Mouse (Mus musculus) hindbrain, embryonic 12.5 days (tissue): ENCODE measurements around the gene Lrrc34. TPM values are rescaled to one million over a fixed set of nuclear protein-coding genes. Genes with fewer than 3 reads are reported as not detected.

Experiments used
- ATAC-seq: fragments of 200-750 bp; cut with Nextera tagmentation; 2 replicates; pipeline ENCODE4 v1.8.0; 2017; ENCODE audit warnings: moderate TSS enrichment; ENCODE audit not compliant: low FRiP score
- H3K27ac ChIP-seq: fragments of 300-500 bp; sonication (generic); 2 replicates; pipeline ENCODE4 v1.5.1; 2016; ENCODE audit warnings: mild to moderate bottlenecking
- H3K27me3 ChIP-seq: fragments of 300-500 bp; sonication (generic); 2 replicates; pipeline ENCODE4 v1.6.1; 2016; ENCODE audit warnings: mild to moderate bottlenecking
- H3K36me3 ChIP-seq: fragments of 300-500 bp; sonication (generic); 2 replicates; pipeline ENCODE4 v1.6.1; 2016; ENCODE audit warnings: mild to moderate bottlenecking
- H3K4me1 ChIP-seq: fragments of 300-500 bp; sonication (generic); 2 replicates; pipeline ENCODE4 v1.6.1; 2016
- H3K4me2 ChIP-seq: fragments of 300-500 bp; sonication (generic); replicated peaks from 2 replicates; pipeline ENCODE4 v1.6.1; 2016; ENCODE audit warnings: mild to moderate bottlenecking
- H3K4me3 ChIP-seq: fragments of 300-500 bp; sonication (generic); 2 replicates; pipeline ENCODE4 v1.5.1; 2016; ENCODE audit warnings: mild to moderate bottlenecking
- H3K9ac ChIP-seq: fragments of 300-500 bp; sonication (generic); 2 replicates; pipeline ENCODE4 v1.6.1; 2016; ENCODE audit warnings: mild to moderate bottlenecking, moderate library complexity
- H3K9me3 ChIP-seq: fragments of 300-500 bp; sonication (generic); replicated peaks from 2 replicates; pipeline ENCODE4 v1.6.1; 2016; ENCODE audit warnings: mild to moderate bottlenecking
- WGBS: fragments of 180-500 bp; shearing (Covaris S2); methylation state at CpG from one replicate; pipeline ENCODE4 v1.1.7; 2016; 5-methylcytosine and 5-hydroxymethylcytosine counted together
- polyA plus RNA-seq: library from polyadenylated mRNA; unstranded; fragments of >200 nt; fragmentation: Nextera tagmentation; extraction: Ambion mirVana; gene quantifications from 2 replicates; pipeline ENCODE4 v1.2.1, GENCODE M21; 2016

Lrrc34 gene
- 3.0 and 3.2 TPM in 2 replicates for polyA plus RNA-seq

GRCm38 (mm10) chr3:30647440-30648090 lies at the start of gene Lrrc34:
Lrrc34 (minus strand) TSS chr3:30647869.
- peak within 1 kb of the TSS; percentile 67 for H3K4me2 ChIP-seq
- H3K36me3 ChIP-seq, result no peaks in the 10 kb centered on the region
- H3K27me3 ChIP-seq, result peaks cover 38% of the 10 kb centered on the region
- H3K27ac ChIP-seq, result no peak within 1 kb of the TSS
- WGBS, result under 1% methylated on average over 25 of the region's 25 CpGs
- H3K4me3 ChIP-seq, result peak within 1 kb of the TSS; percentile 34
- H3K9me3 ChIP-seq, result no peaks in the 10 kb centered on the region
- ATAC-seq, result peak; percentile 84
- peak within 1 kb of the TSS; percentile 46 for H3K9ac ChIP-seq
- peaks cover 13% of the 10 kb centered on the region for H3K4me1 ChIP-seq

GRCm38 (mm10) chr3:30696346-30696745 lies 48.7 kb upstream of the Lrrc34 start:
- 20% methylated on average over 2 of the region's 2 CpGs for WGBS
- Histone ChIP-seq H3K36me3 (no peaks in the 10 kb centered on the region), H3K4me1 (no peaks in the 10 kb centered on the region), H3K27me3 (no peaks in the 10 kb centered on the region), H3K4me2 (no peak overlapping the region), H3K4me3 (no peak overlapping the region), H3K9ac (no peak overlapping the region), H3K27ac (no peak overlapping the region), H3K9me3 (no peaks in the 10 kb centered on the region)
- ATAC-seq, result no peak

- Histone ChIP-seq H3K36me3 (no peaks in the 10 kb centered on the region), H3K4me2 (no peak overlapping the region), H3K9me3 (no peaks in the 10 kb centered on the region), H3K4me1 (no peaks in the 10 kb centered on the region), H3K4me3 (no peak overlapping the region), H3K27ac (no peak overlapping the region), H3K9ac (no peak overlapping the region), H3K27me3 (no peaks in the 10 kb centered on the region)
- 91% methylated on average over 2 of the region's 2 CpGs for WGBS
- no peak for ATAC-seq
Observed at GRCm38 (mm10) chr3:30695661-30696060, 48.0 kb upstream of the Lrrc34 start.

GRCm38 (mm10) chr3:30690976-30691375 lies 43.3 kb upstream of the Lrrc34 start:
- Histone ChIP-seq H3K27ac (no peak overlapping the region), H3K9me3 (no peaks in the 10 kb centered on the region), H3K4me3 (no peak overlapping the region), H3K9ac (no peak overlapping the region), H3K27me3 (no peaks in the 10 kb centered on the region), H3K36me3 (no peaks in the 10 kb centered on the region), H3K4me2 (no peak overlapping the region), H3K4me1 (no peaks in the 10 kb centered on the region)
- no peak for ATAC-seq
- WGBS, result 75% methylated on average over 7 of the region's 7 CpGs

GRCm38 (mm10) chr3:30687216-30687615 lies 39.5 kb upstream of the Lrrc34 start:
- no peak overlapping the region for H3K4me2 ChIP-seq
- H3K27ac ChIP-seq, result no peak overlapping the region
- H3K4me3 ChIP-seq, result no peak overlapping the region
- no peaks in the 10 kb centered on the region for H3K36me3 ChIP-seq
- no peaks in the 10 kb centered on the region for H3K9me3 ChIP-seq
- H3K27me3 ChIP-seq, result no peaks in the 10 kb centered on the region
- no peak for ATAC-seq
- H3K4me1 ChIP-seq, result no peaks in the 10 kb centered on the region
- H3K9ac ChIP-seq, result no peak overlapping the region
- 82% methylated on average over 3 of the region's 3 CpGs for WGBS

GRCm38 (mm10) chr3:30683190-30683589 lies 35.5 kb upstream of the Lrrc34 start:
- Histone ChIP-seq H3K27ac (no peak overlapping the region), H3K4me2 (no peak overlapping the region), H3K9ac (no peak overlapping the region), H3K27me3 (no peaks in the 10 kb centered on the region), H3K36me3 (no peaks in the 10 kb centered on the region), H3K9me3 (no peaks in the 10 kb centered on the region), H3K4me1 (no peaks in the 10 kb centered on the region), H3K4me3 (no peak overlapping the region)
- 92% methylated on average over 6 of the region's 6 CpGs for WGBS
- no peak for ATAC-seq

- Histone ChIP-seq H3K27me3 (no peaks in the 10 kb centered on the region), H3K4me1 (no peaks in the 10 kb centered on the region), H3K4me2 (no peak overlapping the region), H3K9me3 (no peaks in the 10 kb centered on the region), H3K4me3 (no peak overlapping the region), H3K27ac (no peak overlapping the region), H3K9ac (no peak overlapping the region), H3K36me3 (no peaks in the 10 kb centered on the region)
- no peak for ATAC-seq
- WGBS, result 86% methylated on average over 9 of the region's 9 CpGs
Observed at GRCm38 (mm10) chr3:30658486-30658885, 10.8 kb upstream of the Lrrc34 start.

- Histone ChIP-seq H3K36me3 (no peaks in the 10 kb centered on the region), H3K27ac (no peak overlapping the region), H3K9me3 (no peaks in the 10 kb centered on the region), H3K4me3 (no peak overlapping the region), H3K4me2 (no peak overlapping the region), H3K4me1 (no peaks in the 10 kb centered on the region), H3K9ac (no peak overlapping the region), H3K27me3 (peaks cover 8% of the 10 kb centered on the region)
- 84% methylated on average over 5 of the region's 5 CpGs for WGBS
- ATAC-seq, result no peak
Observed at GRCm38 (mm10) chr3:30655937-30656336, 8.3 kb upstream of the Lrrc34 start.

- H3K27me3 ChIP-seq, result peaks cover 38% of the 10 kb centered on the region
- no peaks in the 10 kb centered on the region for H3K36me3 ChIP-seq
- H3K4me3 ChIP-seq, result peak overlapping the region; percentile 40
- H3K9ac ChIP-seq, result peak overlapping the region; percentile 49
- ATAC-seq, result peak; percentile 49; the same call in 1 of the 2 replicates
- no peak overlapping the region for H3K27ac ChIP-seq
- H3K4me1 ChIP-seq, result peaks cover 13% of the 10 kb centered on the region
- under 1% methylated on average over 41 of the region's 41 CpGs for WGBS
- H3K4me2 ChIP-seq, result peak overlapping the region; percentile 80
- no peaks in the 10 kb centered on the region for H3K9me3 ChIP-seq
Observed at GRCm38 (mm10) chr3:30650062-30650841, 2.6 kb upstream of the Lrrc34 start.

- Histone ChIP-seq H3K4me2 (no peak overlapping the region), H3K4me3 (no peak overlapping the region), H3K36me3 (no peaks in the 10 kb centered on the region), H3K9me3 (no peaks in the 10 kb centered on the region), H3K27ac (no peak overlapping the region), H3K4me1 (peaks cover 13% of the 10 kb centered on the region), H3K9ac (no peak overlapping the region), H3K27me3 (peaks cover 38% of the 10 kb centered on the region)
- ATAC-seq, result no peak
- 92% methylated on average over 2 of the region's 2 CpGs for WGBS
Observed at GRCm38 (mm10) chr3:30648466-30648865, 797 bp upstream of the Lrrc34 start.

GRCm38 (mm10) chr3:30646761-30647160 lies 908 bp downstream of the Lrrc34 start:
- no peaks in the 10 kb centered on the region for H3K36me3 ChIP-seq
- H3K9ac ChIP-seq, result no peak overlapping the region
- 49% methylated on average over 8 of the region's 8 CpGs for WGBS
- no peak overlapping the region for H3K27ac ChIP-seq
- peaks cover 13% of the 10 kb centered on the region for H3K4me1 ChIP-seq
- no peaks in the 10 kb centered on the region for H3K9me3 ChIP-seq
- no peak overlapping the region for H3K4me2 ChIP-seq
- no peak for ATAC-seq
- no peak overlapping the region for H3K4me3 ChIP-seq
- peaks cover 37% of the 10 kb centered on the region for H3K27me3 ChIP-seq

GRCm38 (mm10) chr3:30644207-30644606 lies 3.5 kb downstream of the Lrrc34 start, which contains the start of gene Lrriq4:
Lrriq4 (plus strand) TSS chr3:30644507.
- Histone ChIP-seq H3K4me3 (no peak within 1 kb of the TSS), H3K4me2 (no peak within 1 kb of the TSS), H3K4me1 (peaks cover 4% of the 10 kb centered on the region), H3K36me3 (no peaks in the 10 kb centered on the region), H3K27ac (no peak within 1 kb of the TSS), H3K9ac (no peak within 1 kb of the TSS), H3K9me3 (no peaks in the 10 kb centered on the region), H3K27me3 (peaks cover 12% of the 10 kb centered on the region)
- WGBS, result 82% methylated on average over 2 of the region's 2 CpGs
- ATAC-seq, result no peak
